Mouse (Mus musculus) CH12.LX (cell line): ENCODE data around the gene Rbm19. TPM values are rescaled to one million over a fixed set of nuclear protein-coding genes. Genes with fewer than 3 reads are reported as not detected.

Experiments used
- DNase-seq: peaks from one replicate; pipeline ENCODE4 v3.0.0-alpha.2; 2013; ENCODE audit errors: extremely low read depth
- H3K27ac ChIP-seq: 2 replicates; pipeline ENCODE4 v1.5.1; 2012; ENCODE audit warnings: low read depth, mild to moderate bottlenecking, control low read depth, moderate library complexity; ENCODE audit not compliant: insufficient read depth
- H3K27me3 ChIP-seq: replicated peaks from 2 replicates; pipeline ENCODE3; 2012; ENCODE audit warnings: inconsistent platforms
- H3K36me3 ChIP-seq, 2 experiments: replicated peaks in 1 of 2; 2 replicates each; pipeline versions ENCODE3 to v1.6.1; 2012; ENCODE audit warnings: inconsistent platforms in 1 of 2, low read length in 1 of 2, mild to moderate bottlenecking in 1 of 2, mixed read lengths in 1 of 2, moderate library complexity in 1 of 2; ENCODE audit not compliant: control insufficient read depth in 1 of 2, insufficient read depth in 1 of 2
- H3K4me1 ChIP-seq, 2 experiments: 2 replicates each; pipeline ENCODE4 v1.6.1; 2012; ENCODE audit warnings: inconsistent platforms in 1 of 2, moderate library complexity in 1 of 2; ENCODE audit not compliant: insufficient read depth in 2 of 2, control insufficient read depth in 1 of 2
- H3K4me2 ChIP-seq: 2 replicates; pipeline ENCODE4 v1.6.1; 2012; ENCODE audit warnings: low read depth, mild to moderate bottlenecking, control low read depth; ENCODE audit not compliant: poor library complexity, insufficient read depth, severe bottlenecking
- H3K4me3 ChIP-seq, 3 experiments: fragments of 150-350 bp in 1 of 3; sonication (generic) in 1 of 3; replicated peaks in 1 of 3; 2 replicates each; pipeline versions ENCODE3 to v1.5.1; 2011 to 2012; ENCODE audit warnings: low read depth in 2 of 3, low read length in 2 of 3, mild to moderate bottlenecking in 2 of 3, moderate library complexity in 2 of 3, control low read depth in 1 of 3, improper control_type of control experiment in 1 of 3, inconsistent platforms in 1 of 3, mixed read lengths in 1 of 3; ENCODE audit not compliant: poor library complexity in 1 of 3
- H3K79me2 ChIP-seq: replicated peaks from 2 replicates; pipeline ENCODE4 v1.6.1; 2012; ENCODE audit warnings: mild to moderate bottlenecking, moderate library complexity; ENCODE audit not compliant: control insufficient read depth, poor library complexity, insufficient read depth, severe bottlenecking; ENCODE audit errors: extremely low read depth
- H3K9ac ChIP-seq: 2 replicates; pipeline ENCODE4 v1.6.1; 2012; ENCODE audit warnings: low read depth, mild to moderate bottlenecking, control low read depth, moderate library complexity; ENCODE audit not compliant: insufficient read depth
- H3K9me3 ChIP-seq: replicated peaks from 2 replicates; pipeline ENCODE3; 2012; ENCODE audit warnings: low read length, inconsistent platforms, mixed read lengths
- CHD2 ChIP-seq: IDR thresholded peaks from 2 replicates; pipeline ENCODE4 v1.6.1; 2011; ENCODE audit warnings: low read length, improper control_type of control experiment
- CTCF ChIP-seq, 2 experiments: IDR thresholded peaks in 1 of 2; conservative IDR thresholded peaks in 1 of 2; 2 replicates each; pipeline ENCODE4 v1.5.1; 2011 to 2012; ENCODE audit warnings: low read depth in 2 of 2, low read length in 2 of 2, improper control_type of control experiment in 1 of 2, inconsistent platforms in 1 of 2, mild to moderate bottlenecking in 1 of 2, moderate library complexity in 1 of 2
- E2F4 ChIP-seq: IDR thresholded peaks from 2 replicates; pipeline ENCODE4 v1.6.1; 2011; ENCODE audit warnings: low read depth, low read length, improper control_type of control experiment; ENCODE audit not compliant: insufficient replicate concordance
- ETS1 ChIP-seq: conservative IDR thresholded peaks from 2 replicates; pipeline ENCODE4 v1.6.1; 2012; ENCODE audit warnings: low read depth, mild to moderate bottlenecking, inconsistent platforms, low read length, improper control_type of control experiment, moderate library complexity
- JUND ChIP-seq: conservative IDR thresholded peaks from 2 replicates; pipeline ENCODE4 v1.6.1; 2011; ENCODE audit warnings: low read depth, low read length, improper control_type of control experiment
- KAT2A ChIP-seq: IDR thresholded peaks from 2 replicates; pipeline ENCODE4 v1.6.1; 2012; ENCODE audit warnings: low read length, improper control_type of control experiment, inconsistent platforms; ENCODE audit not compliant: insufficient replicate concordance
- MAZ ChIP-seq: IDR thresholded peaks from 2 replicates; pipeline ENCODE4 v1.6.1; 2012; ENCODE audit warnings: low read depth, mild to moderate bottlenecking, inconsistent platforms, low read length, improper control_type of control experiment, moderate library complexity
- MXI1 ChIP-seq: IDR thresholded peaks from 2 replicates; pipeline ENCODE4 v1.6.1; 2011; ENCODE audit warnings: mild to moderate bottlenecking, low read depth, low read length, improper control_type of control experiment
- MYC ChIP-seq: IDR thresholded peaks from 2 replicates; pipeline ENCODE4 v1.6.1; 2011; ENCODE audit warnings: low read depth, mild to moderate bottlenecking, improper control_type of control experiment, low read length
- POLR2A ChIP-seq: IDR thresholded peaks from 2 replicates; pipeline ENCODE4 v1.6.1; 2011; ENCODE audit warnings: low read depth, mild to moderate bottlenecking, improper control_type of control experiment, low read length
- RAD21 ChIP-seq: IDR thresholded peaks from 2 replicates; pipeline ENCODE4 v1.6.1; 2011; ENCODE audit warnings: low read depth, mild to moderate bottlenecking, low read length, improper control_type of control experiment, moderate library complexity
- RCOR1 ChIP-seq: conservative IDR thresholded peaks from 2 replicates; pipeline ENCODE4 v1.6.1; 2012; ENCODE audit warnings: low read depth, mild to moderate bottlenecking, inconsistent platforms, low read length, improper control_type of control experiment
- SMC3 ChIP-seq: IDR thresholded peaks from 2 replicates; pipeline ENCODE4 v1.6.1; 2011; ENCODE audit warnings: low read depth, low read length, improper control_type of control experiment
- USF2 ChIP-seq: conservative IDR thresholded peaks from 2 replicates; pipeline ENCODE4 v1.6.1; 2011; ENCODE audit warnings: low read depth, low read length, improper control_type of control experiment
- ZKSCAN1 ChIP-seq: IDR thresholded peaks from 2 replicates; pipeline ENCODE4 v1.6.1; 2012; ENCODE audit warnings: low read depth, inconsistent platforms, low read length, improper control_type of control experiment, borderline replicate concordance
- ZNF384 ChIP-seq: IDR thresholded peaks from 2 replicates; pipeline ENCODE4 v1.6.1; 2012; ENCODE audit warnings: low read depth, low read length, improper control_type of control experiment, inconsistent platforms
- dilution Hi-C: fragments of 300-500 bp; cut with MboI; formaldehyde crosslinking; loops from 2 replicates; pipeline ENCODE4 v1.14.3; 2020; ENCODE audit warnings: low sequenced_read_pairs; ENCODE audit not compliant: extremely low pct_unique_long_range_greater_than_20kb, extremely low pct_ligation_motif_present
- in situ Hi-C: fragments of 300-500 bp; cut with MboI; formaldehyde crosslinking; loops from 3 replicates; pipeline ENCODE4 v1.14.3; 2019; ENCODE audit warnings: low sequenced_read_pairs, low pct_ligation_motif_present, low pct_unique_long_range_greater_than_20kb, mixed read lengths
- polyA plus RNA-seq: library from polyadenylated mRNA; unstranded; fragments of >175 nt; gene quantifications from 2 replicates; pipeline ENCODE4 v1.2.1, GENCODE M21; 2012; ENCODE audit warnings: low read depth; ENCODE audit not compliant: insufficient read length
- total RNA-seq, 2 experiments: library from RNA; depleted of rRNA; stranded (reverse); fragments of 300-350 nt in 1 of 2; fragments of >200 nt in 1 of 2; gene quantifications; 2 replicates each; pipeline ENCODE4 v1.2.3; 2012 to 2014

Gene Rbm19
- total and polyA plus RNA-seq, 3 experiments: 36.2 to 81.4 (median 56.5) TPM

DNA sequence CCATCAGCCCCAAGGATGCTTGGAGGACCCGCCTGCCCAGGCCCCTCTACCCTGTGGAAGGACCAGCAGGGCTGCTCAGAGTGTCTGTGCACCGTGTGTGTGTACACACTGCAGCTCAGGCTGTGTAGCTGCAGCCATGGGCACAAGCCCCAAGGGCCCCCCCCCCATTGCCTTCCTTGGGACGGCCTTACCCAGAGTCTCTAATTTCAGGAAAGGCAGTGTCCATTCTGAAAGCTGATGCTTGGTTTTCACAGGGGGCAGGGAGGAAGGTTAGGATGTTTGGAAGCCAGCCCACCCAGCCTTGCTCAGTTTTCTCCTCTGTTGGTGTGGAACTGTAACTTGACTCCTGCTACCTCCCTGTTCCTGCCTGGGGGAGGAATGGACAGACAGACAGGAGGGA lies 30.6 kb downstream of the Rbm19 start:
- in situ Hi-C loops: loop anchor here (25.0 kb wide), 1 partner anchor 465 kb away; the partner anchor contains the start of genes Ddx54 and Rita1
- dilution Hi-C loops: no loop called here
- H3K36me3 ChIP-seq: peaks cover 80 to 99% of the 10 kb centered on the region in 2 experiments

DNA sequence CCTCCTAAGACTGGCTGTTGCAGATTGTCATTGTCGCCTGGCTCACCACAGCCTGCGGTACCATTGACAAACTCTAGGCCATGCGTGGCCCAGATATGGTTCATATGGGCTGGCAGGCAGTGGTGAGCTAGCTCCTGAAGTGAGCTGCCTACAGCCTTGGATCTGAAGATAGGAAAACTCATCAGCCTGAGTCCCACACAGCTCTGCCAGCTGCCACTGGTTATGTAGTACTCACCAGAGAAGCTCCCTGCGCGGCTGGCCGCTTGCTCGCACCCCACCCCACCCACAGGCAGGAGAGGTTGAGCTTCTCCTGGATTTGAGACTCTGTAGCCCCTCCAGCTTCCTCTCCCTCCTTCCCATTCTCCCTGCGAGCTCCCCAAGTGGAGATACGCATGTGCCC lies 32.0 kb downstream of the Rbm19 start:
- dilution Hi-C loops: no loop called here
- Histone ChIP-seq H3K4me2 (no peak overlapping the region), H3K27me3 (no peaks in the 10 kb centered on the region), H3K4me3 (no peak overlapping the region), H3K4me1 (no peaks in the 10 kb centered on the region), H3K36me3 (peaks cover 80 to 99% of the 10 kb centered on the region in 2 experiments), H3K27ac (no peak overlapping the region), H3K79me2 (no peaks in the 10 kb centered on the region), H3K9ac (no peak overlapping the region), H3K9me3 (no peaks in the 10 kb centered on the region)
- in situ Hi-C loops: loop anchor here (25.0 kb wide), 1 partner anchor 464 kb away; the partner anchor contains the start of genes Ddx54 and Rita1
- DNase-seq: no peak
- no peak for TF ChIP-seq RCOR1
- no peak for TF ChIP-seq JUND
- TF ChIP-seq MXI1: no peak
- no peak for TF ChIP-seq KAT2A
- TF ChIP-seq MYC: no peak
- no peak for TF ChIP-seq ZKSCAN1

More for the DNA sequence above, 30.6 kb downstream of the Rbm19 start:
- DNase-seq: no peak
- no peak overlapping the region for H3K4me3 ChIP-seq
- TF ChIP-seq ETS1: no peak
- TF ChIP-seq POLR2A: no peak
- no peak for TF ChIP-seq RAD21
- TF ChIP-seq USF2: no peak
- TF ChIP-seq CHD2: no peak
- no peak for TF ChIP-seq CTCF (conservative IDR thresholded peaks at IDR 0.05 in 1 of 2, IDR thresholded peaks at IDR 0.05 in 1 of 2; ENCODE audit: low read depth in 2 of 2, low read length in 2 of 2)
- TF ChIP-seq MXI1: no peak
- TF ChIP-seq, all 38 proteins: peak for 0
- Histone ChIP-seq H3K27ac (no peak overlapping the region), H3K27me3 (no peaks in the 10 kb centered on the region), H3K9ac (no peak overlapping the region), H3K9me3 (no peaks in the 10 kb centered on the region), H3K4me1 (no peaks in the 10 kb centered on the region), H3K79me2 (no peaks in the 10 kb centered on the region), H3K4me2 (no peak overlapping the region)

DNA sequence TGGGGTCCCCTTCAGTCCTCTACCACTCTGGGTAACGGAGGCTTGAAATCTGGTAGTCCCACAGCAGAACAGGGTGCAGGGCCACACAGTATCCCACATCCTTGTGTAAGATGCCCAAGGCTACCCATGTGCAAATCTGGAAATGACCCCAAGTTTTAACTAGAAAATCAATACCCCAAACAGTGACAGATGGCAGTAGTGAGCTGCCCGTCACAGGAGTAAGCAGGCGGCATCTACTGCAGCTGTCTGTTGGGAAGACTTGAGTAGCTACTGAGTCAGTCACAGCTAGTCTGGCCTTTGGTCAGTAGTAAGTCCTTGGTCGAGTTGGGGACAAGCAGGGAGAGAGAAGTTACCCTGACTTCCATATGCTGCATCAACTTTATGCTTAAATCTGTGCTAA lies 34.9 kb downstream of the Rbm19 start:
- H3K79me2 ChIP-seq: no peaks in the 10 kb centered on the region
- DNase-seq: no peak
- H3K36me3 ChIP-seq: peaks cover 63 to 97% of the 10 kb centered on the region in 2 experiments
- H3K27me3 ChIP-seq: no peaks in the 10 kb centered on the region
- no peak overlapping the region for H3K4me2 ChIP-seq
- no peaks in the 10 kb centered on the region for H3K9me3 ChIP-seq
- no peak overlapping the region for H3K4me3 ChIP-seq
- H3K4me1 ChIP-seq: peaks cover 0 to under 1% of the 10 kb centered on the region in 2 experiments; a peak in 1 of 4 replicates
- in situ Hi-C loops: no loop called here
- no peak for TF ChIP-seq ZNF384
- no peak for TF ChIP-seq ETS1
- TF ChIP-seq CTCF (conservative IDR thresholded peaks at IDR 0.05 in 1 of 2, IDR thresholded peaks at IDR 0.05 in 1 of 2; ENCODE audit: low read depth in 2 of 2, low read length in 2 of 2): peak in 1 of 2 experiments; percentile 45; a peak in 2 of 4 replicates
- TF ChIP-seq RAD21: peak; percentile 36
- no peak for TF ChIP-seq MAZ
- TF ChIP-seq E2F4: no peak
- TF ChIP-seq SMC3: peak; percentile 11; the same call in 1 of the 2 replicates
- H3K9ac ChIP-seq: no peak overlapping the region
- dilution Hi-C loops: no loop called here
- no peak overlapping the region for H3K27ac ChIP-seq
